Mouse (Mus musculus): ENCODE data around the gene Slc26a3.

Gene Slc26a3

DNA sequence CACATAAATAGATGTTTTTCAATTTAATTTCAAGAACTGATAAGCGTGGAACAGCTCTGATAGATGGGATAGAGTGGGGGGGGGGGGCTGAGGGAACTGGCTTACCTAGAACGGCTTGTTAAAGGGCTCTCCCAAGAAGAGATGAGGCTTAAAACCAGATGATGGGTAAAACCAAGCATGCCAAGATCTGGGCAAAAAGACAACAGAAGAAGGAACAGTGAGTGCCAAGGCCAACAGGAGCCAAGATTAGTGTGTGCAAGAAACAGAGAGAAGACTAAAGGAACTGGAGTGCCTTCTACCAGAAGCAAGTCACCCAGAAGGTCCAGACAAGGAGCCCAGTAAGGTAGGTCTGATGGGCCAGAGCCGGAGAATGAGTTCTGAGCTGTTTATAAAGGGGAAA lies at the start of gene Slc26a3:
Slc26a3 (plus strand) TSS at position 301 of the 400 bp plus-strand sequence.
- no peak for DNase-seq (ENCODE audit: low read depth in 1 of 2, low spot score in 2 of 2)

DNA sequence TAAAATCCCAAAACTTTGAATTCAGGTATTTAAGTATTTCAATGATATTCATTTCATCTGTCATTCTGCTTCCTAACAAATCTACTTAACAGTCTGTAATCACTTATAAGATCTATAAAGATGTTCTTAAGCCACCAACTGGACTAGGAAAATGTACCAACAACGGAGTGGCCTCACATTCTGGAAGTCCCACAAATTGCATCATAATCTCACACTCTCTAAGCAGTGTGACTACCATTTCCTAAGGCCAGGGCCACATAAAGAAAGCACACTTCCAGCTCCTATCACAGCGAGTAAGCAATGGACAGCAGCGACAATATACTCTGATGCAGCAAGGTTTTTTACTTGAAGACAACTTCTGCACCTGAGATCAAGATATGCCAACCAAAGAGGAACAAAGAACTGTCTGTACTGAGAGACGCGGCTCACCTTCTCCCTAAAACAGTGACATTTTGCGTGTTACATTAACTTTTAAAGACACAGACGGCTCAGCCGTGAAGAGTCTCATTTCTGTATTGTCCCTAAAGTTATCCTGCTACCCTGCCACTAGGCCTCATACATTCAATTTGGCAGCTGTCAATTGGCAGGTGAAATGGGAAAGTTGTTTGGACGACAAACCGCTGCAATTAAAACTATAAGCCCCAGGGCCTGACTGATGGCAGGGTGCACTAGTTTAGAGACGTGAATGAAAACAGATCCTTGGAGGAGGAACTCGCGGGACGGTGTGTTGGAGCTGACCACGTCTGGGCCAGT lies 40.3 kb upstream of the Slc26a3 start:
- DNase-seq (ENCODE audit: low read depth in 1 of 2, low spot score in 2 of 2): no peak

DNA sequence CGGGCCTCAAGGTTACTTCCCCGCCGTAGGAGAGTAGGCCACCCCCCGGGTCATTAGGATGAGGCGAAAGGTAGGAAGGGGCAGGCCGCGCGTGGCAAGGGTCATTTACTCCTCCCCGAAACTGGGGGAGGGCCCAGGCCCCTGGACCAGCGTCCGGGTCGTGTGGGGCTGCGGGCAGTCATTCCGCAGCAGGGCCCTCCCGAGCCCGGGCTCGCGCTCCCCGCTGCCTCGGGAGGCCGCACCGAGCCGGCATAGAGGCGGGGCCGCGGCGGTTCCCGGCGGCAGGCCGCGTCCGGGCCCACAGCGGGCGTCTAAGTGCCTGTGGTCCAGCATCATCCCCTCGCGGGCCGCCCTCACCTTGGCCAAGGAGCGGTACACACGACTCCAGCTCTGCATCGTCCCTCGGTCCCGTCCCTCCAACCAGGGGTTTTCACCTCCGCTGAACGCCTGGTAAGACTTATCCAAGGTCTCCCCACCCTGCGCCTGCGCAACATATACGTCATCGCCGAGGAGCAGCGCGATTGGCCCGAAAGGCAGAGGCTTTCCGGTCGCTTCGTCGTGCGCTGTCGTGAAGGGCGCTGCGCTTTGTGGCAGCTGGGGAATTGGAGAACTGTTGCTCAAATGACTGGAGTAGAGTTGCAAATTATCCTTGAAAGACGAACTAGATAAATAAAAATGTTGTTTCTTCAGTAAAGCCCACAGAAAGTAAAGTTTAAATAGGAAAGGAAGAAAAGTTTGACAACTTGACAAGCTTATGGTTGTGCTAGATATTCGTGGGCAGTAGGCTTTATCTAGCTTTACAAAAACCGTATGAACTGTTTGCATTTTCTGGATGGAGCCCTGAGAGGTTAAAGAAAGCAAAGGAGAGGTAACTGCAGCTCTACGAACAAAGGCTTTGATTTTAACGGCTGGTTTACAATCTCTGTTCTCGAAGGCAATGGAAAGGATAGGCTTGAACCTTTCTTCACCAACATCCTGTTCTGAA lies 39.4 kb upstream of the Slc26a3 start, which contains the start of gene Dld:
Dld (minus strand) TSS at position 510 of the 985 bp plus-strand sequence.
- peak; percentile 81 to 92 for DNase-seq (ENCODE audit: low read depth in 1 of 2, low spot score in 2 of 2)

DNA sequence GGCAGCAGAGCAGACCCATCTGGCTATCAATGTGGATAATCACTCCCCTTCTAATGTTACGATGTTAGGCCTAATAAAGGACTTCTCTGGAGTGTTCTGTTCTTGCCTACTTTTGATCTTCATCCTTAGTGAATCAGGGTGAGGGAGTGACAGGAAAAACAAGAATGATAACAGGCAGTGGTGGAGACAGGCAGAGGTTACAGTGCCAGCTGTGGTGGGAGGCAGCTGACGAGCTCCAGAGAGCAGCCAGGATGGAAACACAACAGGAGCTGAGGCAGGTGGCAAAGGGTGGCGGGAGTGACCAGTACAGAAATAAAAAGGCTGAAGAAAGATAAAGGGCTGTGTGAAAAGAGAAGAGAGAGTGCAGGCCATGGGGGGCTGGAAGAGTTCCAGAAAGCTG lies 24.2 kb upstream of the Slc26a3 start:
- DNase-seq (ENCODE audit: low read depth in 1 of 2, low spot score in 2 of 2): no peak

DNA sequence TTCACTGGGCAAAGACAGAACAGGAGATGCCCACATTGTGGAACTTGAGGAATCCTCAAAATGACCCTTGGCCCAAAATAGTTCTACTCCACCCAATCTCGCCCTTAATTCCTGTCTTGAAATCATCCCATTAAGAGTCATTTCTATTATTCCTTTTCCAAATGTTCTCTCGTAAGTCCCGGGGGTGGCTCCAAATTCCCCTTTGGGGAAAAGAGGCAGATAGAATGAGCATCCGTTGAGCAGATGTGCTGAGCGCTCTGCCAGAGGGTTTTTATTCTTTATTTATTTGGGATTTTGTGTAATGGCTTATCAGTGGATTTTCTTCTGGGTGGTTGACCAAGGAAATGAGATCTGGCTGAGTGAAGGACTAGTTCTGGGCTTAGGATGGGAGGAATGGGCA lies 22.9 kb upstream of the Slc26a3 start:
- no peak for DNase-seq (ENCODE audit: low read depth in 1 of 2, low spot score in 2 of 2)

DNA sequence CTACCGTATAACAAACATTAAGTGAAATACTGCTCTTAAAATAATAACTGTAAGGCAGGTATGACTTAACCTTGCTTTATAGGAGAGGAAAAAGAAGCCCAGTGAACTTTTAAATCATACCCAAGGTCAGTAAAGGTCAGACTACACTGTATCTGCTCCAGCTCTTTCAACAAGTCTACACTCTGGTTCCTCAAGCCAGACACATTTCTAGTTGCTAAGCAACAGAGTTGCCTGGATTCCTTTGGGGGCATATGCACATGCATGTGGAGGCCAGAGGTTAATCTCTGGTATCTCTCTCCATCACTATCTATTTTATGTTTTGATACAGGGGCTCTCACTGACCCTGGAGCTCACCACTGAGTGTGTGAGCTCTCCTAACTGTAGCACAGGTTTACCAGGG lies 21.6 kb upstream of the Slc26a3 start:
- no peak for DNase-seq (ENCODE audit: low read depth in 1 of 2, low spot score in 2 of 2)

DNA sequence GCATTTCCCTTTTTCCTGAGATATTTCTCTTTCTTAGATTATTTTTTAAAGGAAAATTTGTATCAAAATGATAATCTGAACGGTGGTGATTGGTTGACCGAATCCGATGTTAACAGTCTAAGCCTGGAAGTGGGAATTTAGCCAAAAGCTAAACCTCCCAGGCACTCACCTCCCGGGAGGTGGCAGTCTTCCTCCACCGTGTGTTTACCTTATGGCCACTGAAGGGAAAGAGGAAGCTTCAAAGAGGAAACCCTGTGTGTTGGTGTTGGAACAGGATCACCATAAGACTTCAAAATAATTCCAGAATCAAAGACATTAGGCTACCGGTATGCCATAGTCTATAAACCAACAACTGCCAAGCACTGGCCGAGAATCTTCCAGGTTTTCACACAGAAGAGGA lies 21.0 kb upstream of the Slc26a3 start:
- DNase-seq (ENCODE audit: low read depth in 1 of 2, low spot score in 2 of 2): no peak

DNA sequence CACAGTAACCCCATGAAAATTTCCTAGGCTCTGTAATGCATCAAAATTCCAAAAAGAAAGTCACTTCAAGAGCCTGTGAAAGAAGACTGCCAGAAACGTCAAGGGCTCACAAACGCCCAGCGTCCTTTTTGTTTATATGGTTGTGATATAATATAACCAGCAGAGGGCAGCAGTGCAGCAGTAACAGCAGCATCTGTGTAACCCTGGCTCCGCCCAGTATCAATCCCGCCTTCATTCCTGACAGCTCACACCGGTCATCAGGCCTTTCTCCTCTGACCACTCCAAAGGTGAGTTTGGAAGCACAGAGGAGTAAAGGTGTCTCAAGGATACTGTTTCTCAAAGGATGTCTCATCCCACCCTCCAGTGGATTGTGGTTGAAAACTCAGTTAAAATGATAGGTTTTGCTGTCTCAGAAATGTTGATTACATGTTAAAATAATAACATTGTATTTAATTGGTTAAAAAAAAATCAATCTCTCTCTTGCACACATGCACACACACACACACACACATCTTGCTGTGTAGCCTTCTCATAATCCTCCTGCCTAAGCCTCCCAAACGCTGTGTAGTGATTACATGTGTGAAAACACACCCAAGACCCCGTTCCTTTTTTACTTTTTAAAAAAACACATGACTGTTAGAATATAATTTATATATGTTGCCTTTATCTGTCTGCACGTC lies 15.9 kb upstream of the Slc26a3 start:
- DNase-seq (ENCODE audit: low read depth in 1 of 2, low spot score in 2 of 2): peak; percentile 4 to 5

DNA sequence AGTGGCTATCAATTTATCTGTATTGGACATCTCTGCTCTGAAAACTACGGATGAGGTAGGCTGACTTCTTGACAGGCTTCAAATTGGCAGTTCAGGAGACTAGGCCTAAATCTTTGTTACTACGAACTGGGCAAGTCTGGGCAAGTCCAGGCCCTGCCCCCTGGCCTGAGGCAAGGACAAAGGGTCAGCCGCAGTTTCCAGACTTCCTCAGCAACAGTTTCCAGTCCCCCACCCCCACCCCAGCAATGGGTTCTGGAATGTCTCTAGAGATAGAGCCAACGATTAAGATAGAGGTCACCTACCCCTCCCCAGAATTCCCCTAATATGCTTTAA lies 15.4 kb upstream of the Slc26a3 start:
- no peak for DNase-seq (ENCODE audit: low read depth in 1 of 2, low spot score in 2 of 2)

DNA sequence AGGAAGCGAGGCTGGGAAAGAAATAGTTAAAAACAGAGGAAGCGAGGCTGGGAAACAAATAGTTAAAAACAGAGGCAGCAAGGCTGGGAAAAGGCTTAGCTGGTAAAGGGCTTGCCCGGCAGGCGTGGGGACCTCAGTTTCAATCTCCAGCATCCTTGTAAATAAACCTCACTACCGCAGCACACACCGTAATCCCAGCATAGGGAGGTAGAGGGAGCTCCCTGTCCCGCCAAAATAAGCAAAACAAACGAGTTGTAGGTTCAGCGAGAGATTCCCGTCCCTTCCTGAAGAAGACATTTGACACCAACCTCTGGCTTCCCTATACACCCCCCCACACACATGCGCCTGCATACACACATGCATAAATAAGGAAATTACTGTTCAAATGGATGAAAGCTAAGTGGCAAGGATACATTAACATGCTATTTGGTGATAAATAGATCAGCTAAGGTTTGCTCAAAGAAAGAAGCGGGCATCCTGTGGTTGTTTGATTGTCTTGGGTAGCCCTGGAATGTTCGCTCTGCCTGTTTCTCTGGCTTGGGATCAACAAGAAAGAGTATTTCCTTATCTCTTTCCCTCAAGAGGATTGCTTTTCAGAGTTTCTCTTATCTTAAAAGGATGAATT lies 14.2 kb upstream of the Slc26a3 start:
- DNase-seq (ENCODE audit: low read depth in 1 of 2, low spot score in 2 of 2): no peak

DNA sequence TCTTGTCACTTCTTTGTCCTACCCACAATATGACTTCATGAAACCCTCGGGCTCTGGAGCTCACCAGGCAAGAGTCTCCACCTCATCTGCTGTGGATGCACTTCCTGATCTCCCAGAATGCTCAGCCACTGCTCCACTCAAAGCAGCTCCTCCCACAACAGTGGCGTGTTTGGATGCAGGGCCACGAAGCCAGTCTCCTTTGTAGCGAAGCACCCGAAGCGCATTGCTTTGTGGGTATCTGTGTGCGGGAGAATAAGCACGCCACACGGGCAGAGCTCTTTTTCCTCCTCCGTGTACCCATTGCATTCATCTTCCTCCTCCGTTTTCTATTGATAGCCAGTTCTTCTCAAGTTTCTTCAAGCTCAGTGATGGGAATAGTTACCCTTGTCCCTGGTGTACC lies 13.4 kb upstream of the Slc26a3 start:
- no peak for DNase-seq (ENCODE audit: low read depth in 1 of 2, low spot score in 2 of 2)

DNA sequence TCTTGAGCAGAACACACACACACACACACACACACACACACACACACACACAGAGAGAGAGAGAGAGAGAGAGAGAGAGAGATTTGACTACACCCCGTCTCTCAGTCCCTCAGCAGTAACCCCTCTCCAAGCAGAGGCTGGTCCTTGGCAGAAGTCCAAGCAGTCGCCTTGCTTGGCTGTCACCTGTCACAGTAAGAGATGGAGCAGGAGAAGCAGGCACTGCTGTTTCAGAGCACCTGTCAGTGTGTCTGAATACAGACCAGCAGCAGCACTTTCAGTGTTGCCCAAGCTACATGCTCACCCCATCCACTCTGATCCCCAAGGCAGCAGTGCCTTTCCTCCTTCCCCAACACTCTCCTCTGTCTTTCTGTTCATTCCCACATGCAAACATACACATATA lies 9.8 kb upstream of the Slc26a3 start:
- no peak for DNase-seq (ENCODE audit: low read depth in 1 of 2, low spot score in 2 of 2)

DNA sequence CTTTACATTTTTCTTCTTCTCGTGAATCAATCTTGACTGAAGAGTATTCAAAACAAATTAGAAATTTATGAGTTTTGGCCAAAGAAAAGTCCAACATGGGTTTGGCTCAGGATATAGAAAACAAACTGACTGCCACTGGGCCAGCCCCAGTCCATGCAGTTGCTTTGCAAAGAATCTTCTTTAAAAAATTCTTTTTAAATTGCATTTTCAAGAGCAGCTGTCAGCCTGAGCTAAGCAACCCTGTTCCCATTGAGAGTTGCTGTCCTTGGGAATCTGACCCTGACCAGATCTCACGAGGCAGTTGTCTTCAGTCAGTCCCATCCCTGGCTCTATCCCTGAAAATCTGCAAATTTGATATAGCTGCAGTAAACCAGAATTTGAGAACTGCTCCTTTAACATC lies 8.2 kb upstream of the Slc26a3 start:
- no peak for DNase-seq (ENCODE audit: low read depth in 1 of 2, low spot score in 2 of 2)

DNA sequence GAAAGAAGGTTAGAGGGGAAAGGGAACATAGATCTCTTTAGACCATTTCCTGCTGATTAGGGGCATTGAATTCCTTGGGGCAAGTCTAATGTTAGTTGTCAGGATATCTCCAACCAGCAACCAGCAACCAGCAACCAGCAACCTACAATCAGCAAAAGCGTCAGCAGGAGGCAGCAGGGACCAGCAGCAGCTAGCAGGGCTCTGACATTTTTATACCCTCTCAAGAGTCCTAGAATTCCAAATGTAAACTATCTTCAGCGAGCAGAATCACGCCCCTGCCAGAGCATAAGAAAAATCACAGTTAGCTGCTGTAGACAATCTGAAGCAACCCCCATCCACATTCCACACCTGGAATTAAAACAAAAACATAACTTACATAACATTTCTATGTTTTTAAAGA lies 3.4 kb upstream of the Slc26a3 start:
- no peak for DNase-seq (ENCODE audit: low read depth in 1 of 2, low spot score in 2 of 2)

DNA sequence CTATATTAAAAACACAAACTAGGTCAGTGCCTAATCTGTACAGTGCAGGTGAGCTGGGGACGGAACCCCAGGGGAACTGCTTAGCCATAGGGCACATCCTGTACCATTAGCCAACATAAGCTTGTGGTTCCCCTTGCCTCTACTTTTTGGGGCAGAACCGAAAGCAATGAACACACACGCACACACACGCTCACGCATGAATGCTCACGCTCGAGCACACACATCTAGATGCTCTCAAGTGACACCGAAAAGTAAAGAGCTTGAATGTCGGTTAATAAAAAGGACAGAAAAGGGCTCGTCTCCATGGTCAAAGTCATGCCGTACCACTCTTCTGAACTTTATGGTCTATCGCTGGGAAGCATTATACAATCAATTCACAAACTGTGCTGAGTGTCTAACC lies 1.0 kb downstream of the Slc26a3 start:
- no peak for DNase-seq (ENCODE audit: low read depth in 1 of 2, low spot score in 2 of 2)

DNA sequence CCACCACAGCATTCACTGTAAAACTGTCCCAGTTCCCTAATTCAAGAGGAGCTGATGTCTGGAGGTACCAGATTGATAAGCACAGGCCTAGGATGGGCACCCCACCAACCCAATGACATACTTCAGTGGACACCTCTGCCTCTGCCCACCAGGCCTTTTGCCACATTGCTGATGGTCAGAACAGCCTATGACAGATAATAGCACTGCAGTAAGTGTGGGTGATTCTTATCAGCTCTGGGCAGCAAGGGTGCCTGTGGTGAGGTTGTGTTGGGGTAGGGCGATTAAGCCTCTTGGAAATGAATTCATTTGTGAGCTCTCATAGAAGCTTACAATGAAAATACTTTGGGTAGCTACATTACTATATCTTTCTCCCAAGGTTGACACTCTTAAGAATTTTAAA lies 5.2 kb downstream of the Slc26a3 start:
- DNase-seq (ENCODE audit: low read depth in 1 of 2, low spot score in 2 of 2): no peak

DNA sequence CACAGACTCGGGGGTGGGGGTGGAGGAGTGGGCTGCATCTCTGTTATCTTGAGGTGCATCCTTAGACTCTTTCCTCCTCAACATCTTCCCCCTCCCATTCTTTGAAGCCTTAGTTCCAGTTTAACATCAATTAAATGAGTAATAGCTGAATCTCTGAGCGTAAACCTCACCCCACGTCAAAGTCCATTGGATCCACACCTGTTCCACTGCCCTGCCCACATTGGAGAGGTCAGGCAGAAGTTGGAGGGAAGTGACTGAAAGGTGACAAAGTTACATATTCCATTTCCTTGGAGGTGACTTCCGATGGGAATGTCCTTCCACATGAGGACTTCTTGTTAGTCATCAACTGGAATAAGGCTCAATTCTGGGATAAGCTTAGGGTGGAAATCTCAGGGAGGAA lies 7.0 kb downstream of the Slc26a3 start:
- DNase-seq (ENCODE audit: low read depth in 1 of 2, low spot score in 2 of 2): no peak

DNA sequence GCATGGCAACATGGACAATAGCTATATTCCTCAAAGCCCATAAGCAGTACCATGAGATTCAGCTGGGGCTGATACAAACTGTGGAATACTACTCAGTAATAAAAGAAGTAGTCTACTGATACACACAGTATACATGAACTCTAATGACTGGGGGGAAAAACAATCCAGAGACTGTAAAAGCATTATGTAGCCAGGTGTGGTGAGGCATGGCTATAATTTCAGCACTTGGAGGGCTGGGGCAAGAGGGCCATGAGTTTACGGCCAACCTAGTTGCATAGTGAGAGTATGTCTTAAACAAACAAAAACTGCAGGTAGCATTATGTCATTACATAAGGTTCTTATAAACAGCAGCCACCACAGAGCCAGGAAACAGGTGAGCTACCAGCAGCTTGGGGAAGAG lies 10.2 kb downstream of the Slc26a3 start:
- no peak for DNase-seq (ENCODE audit: low read depth in 1 of 2, low spot score in 2 of 2)

DNA sequence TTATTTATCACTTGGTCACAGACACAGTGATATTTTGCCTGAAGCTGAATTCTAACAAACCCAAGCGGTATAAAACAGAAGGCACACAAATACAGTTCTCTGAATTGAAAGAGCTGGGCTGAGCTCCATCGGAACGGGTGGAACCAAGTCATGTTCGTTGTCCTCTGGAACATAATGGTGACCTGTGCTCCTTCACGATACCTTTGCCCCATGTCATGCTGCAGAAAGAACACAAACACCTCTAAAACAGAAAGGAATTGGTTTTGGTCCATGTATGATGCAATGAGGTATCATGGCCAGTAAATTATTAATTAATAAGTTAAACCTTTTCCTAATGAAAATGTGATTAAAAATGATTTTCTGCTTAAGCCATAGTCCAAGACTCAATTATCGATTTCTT lies 11.3 kb downstream of the Slc26a3 start:
- no peak for DNase-seq (ENCODE audit: low read depth in 1 of 2, low spot score in 2 of 2)

DNA sequence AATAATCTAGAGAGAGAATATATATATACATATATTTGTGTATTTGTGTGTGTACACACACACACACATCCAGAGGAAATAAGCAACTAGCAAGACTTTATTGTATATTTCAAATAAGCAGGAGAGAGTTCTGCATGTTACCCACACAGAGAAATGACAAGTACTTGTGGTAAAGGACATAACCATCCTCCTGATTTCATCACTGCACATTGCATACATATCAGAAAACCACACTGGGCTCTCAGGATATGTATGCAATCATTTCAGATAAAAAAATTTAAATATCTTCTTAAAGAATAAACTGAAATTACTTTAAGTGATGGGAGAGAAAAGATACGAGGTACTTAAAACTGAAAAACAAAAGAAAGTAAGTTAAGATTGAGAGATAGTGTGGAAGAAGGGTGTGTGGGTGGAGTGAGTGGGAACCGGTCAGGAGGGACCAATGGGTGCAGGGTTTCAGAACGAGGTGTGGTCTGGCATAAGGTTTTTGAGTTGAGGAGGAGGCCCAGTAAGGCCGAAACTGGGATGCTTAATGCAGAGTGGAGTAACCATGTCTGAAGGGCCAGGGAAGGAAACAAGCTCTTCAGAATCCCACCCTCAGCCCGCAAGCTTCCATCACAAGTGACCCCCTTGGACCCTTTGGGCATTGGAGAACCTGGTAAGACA lies 14.0 kb downstream of the Slc26a3 start:
- DNase-seq (ENCODE audit: low read depth in 1 of 2, low spot score in 2 of 2): no peak

DNA sequence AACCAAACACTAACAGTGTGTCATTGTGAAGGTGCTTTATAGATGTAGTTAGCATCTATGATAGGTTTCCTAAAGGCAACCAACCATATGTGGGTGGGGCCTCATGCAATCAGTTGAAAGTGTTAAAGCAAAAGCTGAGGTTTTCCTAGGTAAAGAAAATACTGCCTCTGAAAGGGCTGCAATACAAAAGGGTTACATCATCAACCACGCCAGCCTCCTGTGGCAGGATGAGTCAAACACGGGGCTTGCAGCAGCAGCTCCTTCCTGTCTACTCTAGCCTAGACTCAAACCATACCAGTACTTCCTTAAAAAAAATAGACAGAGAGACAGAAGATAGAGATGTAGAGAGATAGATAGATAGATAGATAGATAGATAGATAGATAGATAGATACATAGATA lies 25.3 kb downstream of the Slc26a3 start:
- DNase-seq (ENCODE audit: low read depth in 1 of 2, low spot score in 2 of 2): peak in 1 of 2 experiments; percentile 3

Data from monocyte, adult 2 months (primary cell).